Comparison of ENCODE assay signal across 21 mouse cellular contexts in the genomic region with DNA sequence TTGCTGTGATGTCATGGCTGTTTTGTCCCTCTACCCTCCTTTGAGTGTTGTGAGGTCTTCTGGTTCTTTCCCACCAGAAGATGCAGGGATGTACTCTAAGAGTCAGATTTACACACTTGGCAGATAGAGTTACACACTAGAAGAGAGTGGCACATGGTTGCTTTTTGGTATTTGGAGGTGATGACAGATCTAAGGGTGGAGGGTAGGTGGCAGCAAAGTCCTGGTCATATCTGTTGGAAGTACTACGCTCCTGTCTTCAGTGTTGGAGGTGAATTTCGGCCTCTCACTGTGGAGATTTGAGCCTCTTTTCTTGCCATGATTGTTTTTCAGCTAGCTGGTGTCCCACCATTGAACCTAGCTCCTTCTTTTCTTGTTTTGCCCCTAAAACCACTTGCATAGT.
A peak's percentile ranks its signal among the peaks of the same experiment; 100 is the strongest.
DNase-seq lines count a peak whose midpoint lies in the region; ATAC-seq and TF ChIP-seq lines count a peak whose summit lies in the region.
"Had no signal": no experiment of that assay in that cellular context is flagged by ENCODE, and none has a peak within 500 bp of the region (broad histone marks: within the 10 kb centered on the region; RNA-seq: fewer than 3 reads in every experiment).

No protein-coding gene starts in this region.

- H3K36me3 ChIP-seq in hindbrain, postnatal 0 days (ENCODE audit: insufficient read depth, low read length) = no peaks in the 10 kb centered on the region
- no peaks in the 10 kb centered on the region for H3K36me3 ChIP-seq in hindbrain, embryonic 12.5 days
- H3K36me3 ChIP-seq in liver, adult 2 months (ENCODE audit: control insufficient read depth, insufficient read depth, low read length) = no peaks in the 10 kb centered on the region
- H3K36me3 ChIP-seq in liver, postnatal 0 days (replicated peaks; ENCODE audit: insufficient read depth, low read length) = no peaks in the 10 kb centered on the region
- no peaks in the 10 kb centered on the region for H3K36me3 ChIP-seq in stomach, postnatal 0 days (ENCODE audit: control insufficient read depth, insufficient read depth, low read length)
- H3K36me3 ChIP-seq: embryonic facial prominence, embryonic 13.5 days; forebrain, embryonic 15.5 days; heart, embryonic 12.5 days; hindbrain, embryonic 15.5 days; limb, embryonic 13.5 days; midbrain, embryonic 12.5 days; neural tube, embryonic 13.5 days had no signal

- H3K4me3 ChIP-seq in hindbrain, postnatal 0 days (ENCODE audit: low read length) = no peak overlapping the region
- H3K4me3 ChIP-seq in hindbrain, embryonic 12.5 days = no peak overlapping the region
- H3K4me3 ChIP-seq in liver, adult 2 months (ENCODE audit: insufficient read depth, low read depth, low read length) = no peak overlapping the region
- H3K4me3 ChIP-seq in liver, postnatal 0 days (ENCODE audit: low read depth, low read length) = no peak overlapping the region
- H3K4me3 ChIP-seq in stomach, postnatal 0 days (ENCODE audit: low read depth, low read length) = no peak overlapping the region
- H3K4me3 ChIP-seq: embryonic facial prominence, embryonic 13.5 days; forebrain, embryonic 15.5 days; heart, embryonic 12.5 days; hindbrain, embryonic 15.5 days; limb, embryonic 13.5 days; midbrain, embryonic 12.5 days; neural tube, embryonic 13.5 days had no signal

- ATAC-seq in hindbrain, postnatal 0 days = no peak
- no peak for ATAC-seq in hindbrain, embryonic 12.5 days (ENCODE audit: low FRiP score)
- ATAC-seq in liver, postnatal 0 days = no peak
- ATAC-seq in stomach, postnatal 0 days (ENCODE audit: low FRiP score, low TSS enrichment) = no peak
- ATAC-seq: forebrain, embryonic 15.5 days had no signal

- TF ChIP-seq EP300 in liver, postnatal 0 days (IDR thresholded peaks at IDR 0.05; ENCODE audit: low read depth) = no peak
- no peak for TF ChIP-seq EP300 in stomach, postnatal 0 days (optimal IDR thresholded peaks at IDR 0.05)

- TF ChIP-seq CTCF in hindbrain, postnatal 0 days (IDR thresholded peaks at IDR 0.05; ENCODE audit: low read depth) = peak; percentile 50
- TF ChIP-seq CTCF in liver, adult 2 months (IDR thresholded peaks at IDR 0.05; ENCODE audit: low read depth, low read length) = no peak
- no peak for TF ChIP-seq CTCF in liver, postnatal 0 days (IDR thresholded peaks at IDR 0.05; ENCODE audit: low read depth)
- peak; percentile 40 for TF ChIP-seq CTCF in stomach, postnatal 0 days (IDR thresholded peaks at IDR 0.05; ENCODE audit: low read depth)

- H3K79me2 ChIP-seq in liver, adult 2 months (ENCODE audit: control insufficient read depth, insufficient read depth, low read length) = no peaks in the 10 kb centered on the region

- WGBS in hindbrain, postnatal 0 days = 97% methylated on average over 2 of the region's 2 CpGs
- WGBS in hindbrain, embryonic 12.5 days = 89% methylated on average over 2 of the region's 2 CpGs
- WGBS in liver, adult 2 months = 67% methylated on average over 2 of the region's 2 CpGs
- 60% methylated on average over 2 of the region's 2 CpGs for WGBS in liver, postnatal 0 days (ENCODE audit: insufficient replicate concordance)
- 85% methylated on average over 2 of the region's 2 CpGs for WGBS in stomach, postnatal 0 days

- H3K4me1 ChIP-seq in hindbrain, postnatal 0 days (ENCODE audit: insufficient read depth, low read length) = no peaks in the 10 kb centered on the region
- H3K4me1 ChIP-seq in hindbrain, embryonic 12.5 days = no peaks in the 10 kb centered on the region
- H3K4me1 ChIP-seq in liver, adult 2 months (ENCODE audit: control insufficient read depth, insufficient read depth, low read length) = no peaks in the 10 kb centered on the region
- no peaks in the 10 kb centered on the region for H3K4me1 ChIP-seq in liver, postnatal 0 days (ENCODE audit: insufficient read depth)
- H3K4me1 ChIP-seq in stomach, postnatal 0 days (replicated peaks; ENCODE audit: control insufficient read depth, insufficient read depth) = no peaks in the 10 kb centered on the region
- H3K4me1 ChIP-seq: embryonic facial prominence, embryonic 13.5 days; forebrain, embryonic 15.5 days; heart, embryonic 12.5 days; hindbrain, embryonic 15.5 days; limb, embryonic 13.5 days; midbrain, embryonic 12.5 days; neural tube, embryonic 13.5 days had no signal

- peak; percentile 1 for DNase-seq in cerebellum, adult 9-10 months
- no peak for DNase-seq in cerebellum, adult 9-11 months
- DNase-seq in hindbrain, postnatal 0 days (ENCODE audit: low spot score) = peak; percentile 25
- DNase-seq in liver, adult 2 months (ENCODE audit: extremely low read depth, low read depth, low spot score) = peak; percentile 4
- no peak for DNase-seq in liver, postnatal 0 days
- no peak for DNase-seq in stomach, postnatal 0 days (ENCODE audit: low spot score)
- no peak for DNase-seq in spleen, adult 18-20 months
- DNase-seq: heart, postnatal 36 days; kidney, adult 11 months; kidney, postnatal 10 days; thymus, adult 2 months had no signal

- H3K9me3 ChIP-seq in hindbrain, postnatal 0 days (ENCODE audit: low read length) = no peaks in the 10 kb centered on the region
- H3K9me3 ChIP-seq in hindbrain, embryonic 12.5 days (replicated peaks) = no peaks in the 10 kb centered on the region
- no peaks in the 10 kb centered on the region; the same call in 1 of the 2 replicates for H3K9me3 ChIP-seq in liver, postnatal 0 days (ENCODE audit: low read length)
- no peaks in the 10 kb centered on the region for H3K9me3 ChIP-seq in stomach, postnatal 0 days (ENCODE audit: control insufficient read depth, low read length)
- H3K9me3 ChIP-seq: embryonic facial prominence, embryonic 13.5 days; forebrain, embryonic 15.5 days; heart, embryonic 12.5 days; hindbrain, embryonic 15.5 days; limb, embryonic 13.5 days; midbrain, embryonic 12.5 days; neural tube, embryonic 13.5 days had no signal

- no peak for TF ChIP-seq POLR2A in liver, adult 2 months (IDR thresholded peaks at IDR 0.05; ENCODE audit: extremely low read depth, insufficient read depth, low read length)

- H3K27me3 ChIP-seq in hindbrain, postnatal 0 days (ENCODE audit: insufficient read depth, low read length) = no peaks in the 10 kb centered on the region
- H3K27me3 ChIP-seq in hindbrain, embryonic 12.5 days = no peaks in the 10 kb centered on the region
- H3K27me3 ChIP-seq in liver, adult 2 months (ENCODE audit: control insufficient read depth, insufficient read depth, low read length) = peaks cover 3% of the 10 kb centered on the region; the same call in 1 of the 2 replicates
- H3K27me3 ChIP-seq in liver, postnatal 0 days (ENCODE audit: insufficient read depth, low read length) = no peaks in the 10 kb centered on the region
- no peaks in the 10 kb centered on the region for H3K27me3 ChIP-seq in stomach, postnatal 0 days (ENCODE audit: control insufficient read depth, insufficient read depth, low read length)
- H3K27me3 ChIP-seq: embryonic facial prominence, embryonic 13.5 days; forebrain, embryonic 15.5 days; heart, embryonic 12.5 days; hindbrain, embryonic 15.5 days; limb, embryonic 13.5 days; midbrain, embryonic 12.5 days; neural tube, embryonic 13.5 days had no signal

- no peak overlapping the region for H3K9ac ChIP-seq in hindbrain, postnatal 0 days (replicated peaks; ENCODE audit: low read length)
- no peak overlapping the region for H3K9ac ChIP-seq in hindbrain, embryonic 12.5 days
- no peak overlapping the region for H3K9ac ChIP-seq in liver, adult 2 months (ENCODE audit: low read depth, low read length)
- no peak overlapping the region for H3K9ac ChIP-seq in liver, postnatal 0 days (replicated peaks)
- H3K9ac ChIP-seq in stomach, postnatal 0 days (ENCODE audit: low read length) = no peak overlapping the region
- H3K9ac ChIP-seq: embryonic facial prominence, embryonic 13.5 days; forebrain, embryonic 15.5 days; heart, embryonic 12.5 days; hindbrain, embryonic 15.5 days; limb, embryonic 13.5 days; liver, embryonic 14.5 days; midbrain, embryonic 12.5 days; neural tube, embryonic 13.5 days had no signal

- no peak overlapping the region for H3K4me2 ChIP-seq in hindbrain, postnatal 0 days (ENCODE audit: low read depth, low read length)
- no peak overlapping the region for H3K4me2 ChIP-seq in hindbrain, embryonic 12.5 days (replicated peaks)
- no peak overlapping the region for H3K4me2 ChIP-seq in liver, postnatal 0 days (ENCODE audit: low read depth, low read length)
- H3K4me2 ChIP-seq in stomach, postnatal 0 days (replicated peaks; ENCODE audit: low read depth) = no peak overlapping the region
- H3K4me2 ChIP-seq: embryonic facial prominence, embryonic 13.5 days; forebrain, embryonic 15.5 days; heart, embryonic 12.5 days; hindbrain, embryonic 15.5 days; limb, embryonic 13.5 days; midbrain, embryonic 12.5 days; neural tube, embryonic 13.5 days had no signal

- no peak overlapping the region for H3K27ac ChIP-seq in hindbrain, postnatal 0 days
- no peak overlapping the region for H3K27ac ChIP-seq in hindbrain, embryonic 12.5 days
- no peak overlapping the region for H3K27ac ChIP-seq in liver, adult 2 months (replicated peaks; ENCODE audit: insufficient read depth, low read depth, low read length)
- H3K27ac ChIP-seq in liver, postnatal 0 days (ENCODE audit: low read depth) = no peak overlapping the region
- no peak overlapping the region for H3K27ac ChIP-seq in stomach, postnatal 0 days (replicated peaks)
- H3K27ac ChIP-seq: embryonic facial prominence, embryonic 13.5 days; forebrain, embryonic 15.5 days; hindbrain, embryonic 15.5 days; limb, embryonic 13.5 days; liver, embryonic 14.5 days; macrophage; midbrain, embryonic 12.5 days; neural tube, embryonic 13.5 days had no signal

Comparison
In these comparisons a context has a peak if more than half of its experiments do, and no peak if none do; other contexts are left out.
1. DNase-seq: peak in cerebellum, adult 9-10 months (single experiment), hindbrain, postnatal 0 days (single experiment) and liver, adult 2 months (single experiment); none in cerebellum, adult 9-11 months (single experiment), liver, postnatal 0 days (single experiment), stomach, postnatal 0 days (single experiment) and spleen, adult 18-20 months (0 of 2).
2. CTCF ChIP-seq: peak in hindbrain, postnatal 0 days (single experiment) and stomach, postnatal 0 days (single experiment); none in liver, adult 2 months (single experiment) and liver, postnatal 0 days (single experiment).